Mouse (Mus musculus) olfactory bulb, adult 2 months (tissue): ENCODE measurements around the gene Smg5. TPM values are rescaled to one million over a fixed set of nuclear protein-coding genes. Genes with fewer than 3 reads are reported as not detected.
"Not testable (repeated sequence)": the region's sequence is repeated elsewhere in the genome, so short reads cannot be mapped to it uniquely, and the experiment has no call there.

Source experiments
- H3K27ac ChIP-seq: fragments of 200-500 bp; 2 replicates; pipeline ENCODE4 v1.5.1; 2012; ENCODE audit warnings: low read depth, low read length; ENCODE audit not compliant: insufficient read depth
- H3K4me1 ChIP-seq: fragments of 200-500 bp; 2 replicates; pipeline ENCODE4 v1.6.1; 2012; ENCODE audit warnings: low read length; ENCODE audit not compliant: control insufficient read depth, insufficient read depth
- H3K4me3 ChIP-seq: fragments of 200-500 bp; 2 replicates; pipeline ENCODE4 v1.5.1; 2012; ENCODE audit warnings: mild to moderate bottlenecking, low read depth, low read length, moderate library complexity; ENCODE audit not compliant: insufficient read depth
- CTCF ChIP-seq: fragments of 200-500 bp; IDR thresholded peaks from 2 replicates; pipeline ENCODE4 v1.5.1; 2012; ENCODE audit warnings: low read depth, mild to moderate bottlenecking, low read length, moderate library complexity; ENCODE audit not compliant: insufficient read depth
- POLR2A ChIP-seq: fragments of 200-500 bp; IDR thresholded peaks from 2 replicates; pipeline ENCODE4 v1.6.1; 2012; ENCODE audit warnings: mild to moderate bottlenecking, low read depth, low read length, moderate library complexity; ENCODE audit not compliant: insufficient read depth
- WGBS: fragments of 180-500 bp; shearing (Covaris S2); methylation state at CpG from one replicate; pipeline ENCODE4 v1.1.7; 2018; 5-methylcytosine and 5-hydroxymethylcytosine counted together
- polyA plus RNA-seq: library from polyadenylated mRNA; stranded (reverse); fragments of >200 nt; gene quantifications from 2 replicates; pipeline ENCODE4 v1.2.4, GENCODE M21; 2012; ENCODE audit warnings: low replicate concordance; ENCODE audit not compliant: missing spikeins, insufficient read depth, insufficient read length

Gene Smg5
- polyA plus RNA-seq, 1 experiment, result not detected

DNA sequence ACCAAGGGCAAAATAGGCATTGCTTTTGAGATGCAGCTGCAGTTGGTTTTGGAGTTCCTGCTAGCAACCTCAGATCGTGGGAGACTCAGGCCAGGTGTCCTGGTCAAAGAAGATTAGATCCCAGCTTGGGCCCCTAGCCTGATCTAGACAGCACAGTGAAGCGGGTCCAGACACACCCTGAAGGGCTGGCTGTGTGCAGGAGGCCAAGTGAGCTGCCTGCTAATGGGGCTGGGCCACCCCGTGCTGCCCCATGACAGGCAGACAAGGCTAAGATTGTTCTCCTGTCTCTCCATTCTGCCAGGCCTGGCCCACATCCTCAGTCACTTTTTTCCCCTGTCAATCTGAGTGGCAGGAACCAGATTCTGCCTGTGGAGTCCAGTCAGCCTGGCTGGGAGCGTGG lies 27.6 kb downstream of the Smg5 start:
- no peak for TF ChIP-seq POLR2A
- no peak for TF ChIP-seq CTCF
- Histone ChIP-seq H3K4me1 (peaks cover 28% of the 10 kb centered on the region), H3K4me3 (no peak overlapping the region), H3K27ac (peak overlapping the region; percentile 38; the same call in 1 of the 2 replicates)
- WGBS, result 43% methylated on average over 4 of the region's 4 CpGs

DNA sequence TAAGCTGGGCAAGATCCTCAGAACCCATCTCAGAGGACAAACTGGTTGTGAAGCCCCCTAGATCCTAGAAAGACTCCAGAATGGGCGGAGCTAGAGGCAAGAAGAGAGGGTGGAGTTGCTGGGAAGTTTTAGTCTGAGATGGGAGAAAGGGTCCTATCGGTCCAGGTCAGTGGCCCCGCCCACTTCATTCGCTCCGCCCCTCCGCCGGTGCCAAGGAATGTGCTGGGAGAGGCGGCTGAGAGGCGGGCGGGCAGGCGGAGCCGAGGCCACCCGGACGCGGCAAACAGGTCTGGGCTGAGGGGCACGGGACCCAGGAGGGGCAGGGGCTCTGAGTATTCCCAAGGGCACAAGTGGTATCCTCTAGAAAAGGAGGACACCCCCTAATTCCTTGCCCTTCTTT lies 28.3 kb downstream of the Smg5 start, which contains the start of gene Paqr6:
Gene Paqr6, plus strand, starts transcription at position 248 of the 400 bp plus-strand sequence.
- Histone ChIP-seq H3K4me3 (peak within 1 kb of the TSS; percentile 3; the same call in 1 of the 2 replicates), H3K27ac (peak within 1 kb of the TSS; percentile 38), H3K4me1 (peaks cover 28% of the 10 kb centered on the region)
- WGBS, result 18% methylated on average over 16 of the region's 16 CpGs
- TF ChIP-seq POLR2A, result no peak
- TF ChIP-seq CTCF, result no peak

DNA sequence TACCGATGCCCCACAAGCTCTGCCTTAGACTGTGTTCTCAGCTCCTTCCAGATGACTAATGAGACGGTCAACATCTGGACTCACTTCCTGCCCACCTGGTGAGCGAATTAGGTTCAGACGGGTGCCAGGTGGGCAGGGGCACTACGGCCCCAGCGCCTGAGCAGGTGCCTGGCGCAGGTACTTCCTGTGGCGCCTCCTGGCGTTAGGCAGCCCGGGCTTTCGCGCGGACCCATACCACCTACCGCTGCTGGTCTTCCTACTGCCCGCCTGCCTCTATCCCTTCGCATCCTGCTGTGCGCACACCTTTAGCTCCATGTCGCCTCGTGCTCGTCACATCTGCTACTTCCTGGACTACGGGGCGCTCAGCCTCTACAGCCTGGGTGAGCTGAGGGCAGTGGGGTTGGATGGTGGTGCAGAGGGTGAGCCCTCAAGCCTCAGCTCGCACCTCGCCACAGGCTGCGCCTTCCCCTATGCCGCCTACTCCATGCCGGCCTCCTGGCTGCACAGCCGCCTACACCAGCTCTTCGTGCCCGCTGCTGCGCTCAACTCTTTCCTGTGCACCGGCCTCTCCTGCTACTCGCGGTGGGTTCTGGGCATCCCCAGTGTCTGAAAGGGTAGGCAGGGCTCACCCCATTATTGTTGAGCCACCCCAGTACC lies 29.8 kb downstream of the Smg5 start:
- 53% methylated on average over 34 of the region's 34 CpGs for WGBS
- no peak for TF ChIP-seq CTCF
- TF ChIP-seq POLR2A, result no peak
- Histone ChIP-seq H3K27ac (no peak overlapping the region), H3K4me1 (peaks cover 28% of the 10 kb centered on the region), H3K4me3 (peak overlapping the region; percentile 9; the same call in 1 of the 2 replicates)

DNA sequence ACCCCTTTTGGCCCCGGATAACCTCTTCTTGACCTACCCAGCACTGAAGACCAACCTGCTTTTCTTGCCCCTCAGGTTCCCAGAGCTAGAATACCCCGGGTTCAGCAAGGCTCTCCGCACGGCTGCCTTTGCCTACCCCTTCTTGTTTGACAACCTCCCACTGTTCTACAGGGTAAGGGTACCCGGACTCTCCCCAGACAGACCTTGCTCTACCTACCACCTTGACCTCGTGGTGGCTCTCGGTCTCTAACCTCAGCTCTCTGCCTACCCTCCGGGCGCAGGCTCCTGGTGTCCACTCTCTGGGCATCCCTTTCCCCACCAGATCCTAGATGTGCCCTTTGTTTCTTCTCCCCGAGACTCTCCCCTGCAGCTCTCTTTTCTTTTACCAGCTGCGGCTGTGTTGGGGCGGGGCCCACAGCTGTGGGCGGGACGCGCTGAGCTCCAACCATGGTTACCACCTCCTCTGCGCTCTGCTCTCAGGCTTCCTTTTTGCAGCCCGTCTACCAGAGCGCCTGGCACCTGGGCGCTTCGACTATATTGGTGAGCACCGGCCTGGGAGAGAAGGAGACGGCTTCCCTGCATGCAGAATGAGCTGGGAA lies 30.9 kb downstream of the Smg5 start:
- Histone ChIP-seq H3K4me1 (peaks cover 28% of the 10 kb centered on the region), H3K27ac (peak overlapping the region; percentile 59; the same call in 1 of the 2 replicates), H3K4me3 (peak overlapping the region; percentile 53)
- WGBS, result 3% methylated on average over 22 of the region's 22 CpGs

DNA sequence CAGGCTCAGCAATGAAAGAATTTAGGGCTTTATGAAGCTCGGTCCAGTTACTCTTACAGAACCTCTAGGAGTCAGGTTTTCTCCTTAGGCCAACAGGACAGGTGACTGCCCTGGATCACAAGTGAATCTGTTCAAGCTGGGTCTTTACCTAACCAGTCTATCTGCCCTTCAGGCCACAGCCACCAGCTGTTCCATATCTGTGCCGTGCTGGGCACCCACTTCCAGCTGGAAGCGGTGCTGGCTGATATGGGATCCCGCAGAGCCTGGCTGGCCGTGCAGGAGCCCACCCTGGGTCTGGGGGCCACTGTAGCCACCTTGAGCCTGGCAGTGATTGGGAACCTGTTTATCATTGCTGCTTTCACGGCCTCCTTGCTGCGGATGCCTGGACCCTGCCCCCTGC lies 31.5 kb downstream of the Smg5 start:
- not testable (repeated sequence) for H3K4me3 ChIP-seq, H3K27ac ChIP-seq
- WGBS, result 64% methylated on average over 5 of the region's 7 CpGs
- peaks cover 28% of the 10 kb centered on the region for H3K4me1 ChIP-seq

DNA sequence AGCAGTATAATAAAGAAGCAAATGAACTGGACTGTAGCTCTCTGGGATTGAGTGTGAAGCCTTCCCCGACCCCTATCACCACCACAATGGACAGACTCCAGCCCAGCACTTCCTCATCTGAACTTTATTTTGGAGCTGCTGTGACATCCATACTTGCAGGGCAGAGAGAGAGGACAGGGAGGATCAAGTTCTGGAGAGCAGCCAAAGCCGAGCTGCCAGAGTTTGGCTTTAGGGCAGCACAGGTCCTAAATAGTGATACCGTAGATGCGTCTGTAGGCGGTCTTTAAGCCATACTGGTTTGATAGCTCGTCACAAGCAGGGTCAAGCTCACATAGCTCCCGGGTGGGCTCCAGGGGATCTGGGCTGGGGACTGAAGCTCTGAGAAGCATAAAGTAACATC lies 32.5 kb downstream of the Smg5 start:
- not testable (repeated sequence) for H3K27ac ChIP-seq, H3K4me3 ChIP-seq
- WGBS, result 82% methylated on average over 7 of the region's 7 CpGs
- H3K4me1 ChIP-seq, result peaks cover 28% of the 10 kb centered on the region

DNA sequence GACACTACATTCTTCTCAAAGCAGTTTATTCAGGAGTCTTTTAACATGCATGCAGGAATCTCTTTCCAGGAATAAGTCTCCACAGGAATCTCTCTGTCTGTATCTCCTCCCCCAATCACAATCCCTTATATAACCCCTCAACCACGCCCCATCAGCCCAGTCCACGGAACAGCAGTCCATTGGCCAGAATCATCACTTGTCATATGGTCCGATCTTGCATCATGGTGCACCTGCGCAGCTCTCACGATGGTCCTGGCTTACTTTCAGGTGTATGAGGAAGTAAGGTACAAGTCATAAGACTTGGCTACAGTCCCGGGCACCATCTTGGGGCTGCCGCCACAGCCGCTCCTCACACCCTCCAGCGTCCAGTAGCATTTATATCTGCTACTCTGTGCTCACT lies 36.6 kb downstream of the Smg5 start, which contains the start of gene Bglap3:
Gene Bglap3, minus strand, starts transcription at position 101 of the 400 bp plus-strand sequence.
- not testable (repeated sequence) for H3K4me3 ChIP-seq, H3K27ac ChIP-seq
- WGBS, result 92% methylated on average over 9 of the region's 9 CpGs
- H3K4me1 ChIP-seq, result peaks cover 20% of the 10 kb centered on the region

DNA sequence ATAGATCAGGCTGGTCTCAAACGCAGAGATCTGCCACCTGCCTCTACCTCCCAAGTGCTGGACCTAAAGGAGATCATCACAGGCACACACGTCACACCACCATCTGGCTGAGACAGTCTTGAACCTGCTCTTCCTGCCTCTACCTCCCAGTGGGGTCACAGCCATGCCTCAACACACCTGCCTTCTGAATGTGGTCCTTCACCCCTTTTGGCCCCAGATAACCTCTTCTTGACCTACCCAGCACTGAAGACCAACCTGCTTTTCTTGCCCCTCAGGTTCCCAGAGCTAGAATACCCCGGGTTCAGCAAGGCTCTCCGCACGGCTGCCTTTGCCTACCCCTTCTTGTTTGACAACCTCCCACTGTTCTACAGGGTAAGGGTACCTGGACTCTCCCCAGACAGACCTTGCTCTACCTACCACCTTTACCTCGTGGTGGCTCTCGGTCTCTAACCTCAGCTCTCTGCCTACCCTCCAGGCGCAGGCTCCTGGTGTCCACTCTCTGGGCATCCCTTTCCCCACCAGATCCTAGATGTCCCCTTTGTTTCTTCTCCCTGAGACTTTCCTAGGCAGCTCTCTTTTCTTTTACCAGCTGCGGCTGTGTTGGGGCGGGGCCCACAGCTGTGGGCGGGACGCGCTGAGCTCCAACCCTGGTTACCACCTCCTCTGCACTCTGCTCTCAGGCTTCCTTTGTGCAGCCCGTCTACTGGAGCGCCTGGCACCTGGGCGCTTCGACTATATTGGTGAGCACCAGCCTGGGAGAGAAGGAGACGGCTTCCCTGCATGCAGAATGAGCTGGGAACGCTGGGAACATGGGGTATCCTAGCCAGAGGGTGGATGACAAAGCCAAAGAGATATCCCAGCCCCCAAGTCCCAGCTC lies 39.9 kb downstream of the Smg5 start:
- H3K4me3 ChIP-seq, result peak overlapping the region; percentile 11; the same call in 1 of the 2 replicates
- H3K4me1 ChIP-seq, result peaks cover 18% of the 10 kb centered on the region
- peak overlapping the region; percentile 20; the same call in 1 of the 2 replicates for H3K27ac ChIP-seq
- WGBS, result 13% methylated on average over 19 of the region's 19 CpGs
- TF ChIP-seq POLR2A, result 0 out of 2 replicates have a peak, but pooled peaks have one; percentile 35

DNA sequence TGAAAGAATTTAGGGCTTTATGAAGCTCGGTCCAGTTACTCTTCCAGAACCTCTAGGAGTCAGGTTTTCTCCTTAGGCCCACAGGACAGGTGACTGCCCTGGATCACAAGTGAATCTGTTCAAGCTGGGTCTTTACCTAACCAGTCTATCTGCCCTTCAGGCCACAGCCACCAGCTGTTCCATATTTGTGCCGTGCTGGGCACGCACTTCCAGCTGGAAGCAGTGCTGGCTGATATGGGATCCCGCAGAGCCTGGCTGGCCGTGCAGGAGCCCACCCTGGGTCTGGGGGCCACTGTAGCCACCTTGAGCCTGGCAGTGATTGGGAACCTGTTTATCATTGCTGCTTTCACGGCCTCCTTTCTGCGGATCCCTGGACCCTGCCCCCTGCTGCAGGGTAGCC lies 40.6 kb downstream of the Smg5 start:
- H3K27ac ChIP-seq, result peak overlapping the region; percentile 20; the same call in 1 of the 2 replicates
- WGBS, result 38% methylated on average over 7 of the region's 7 CpGs
- H3K4me1 ChIP-seq, result peaks cover 21% of the 10 kb centered on the region
- not testable (repeated sequence) for H3K4me3 ChIP-seq

DNA sequence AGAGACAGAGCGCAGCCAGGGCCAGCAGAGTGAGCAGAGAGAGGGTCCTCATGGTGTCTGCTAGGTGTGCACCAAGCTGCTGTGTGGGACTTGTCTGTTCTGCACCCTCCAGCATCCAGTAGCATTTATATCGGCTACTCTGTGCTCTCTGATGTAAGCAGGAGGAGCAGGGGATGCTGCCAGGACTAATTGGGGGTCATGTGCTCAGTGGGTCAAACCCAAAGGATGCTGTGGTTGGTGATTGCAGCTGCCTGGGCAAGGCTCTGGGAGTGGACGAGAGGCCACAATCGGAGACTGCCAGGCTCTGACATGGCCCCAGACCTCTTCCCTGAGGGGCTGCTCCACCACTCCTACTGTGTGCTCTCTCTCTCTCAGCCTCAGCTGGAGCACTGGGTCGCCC lies 42.5 kb downstream of the Smg5 start, which contains the start of gene Bglap2:
Gene Bglap2, minus strand, starts transcription at position 101 of the 400 bp plus-strand sequence.
- peaks cover 29% of the 10 kb centered on the region for H3K4me1 ChIP-seq
- not testable (repeated sequence) for H3K4me3 ChIP-seq, H3K27ac ChIP-seq
- 69% methylated on average over 5 of the region's 5 CpGs for WGBS

DNA sequence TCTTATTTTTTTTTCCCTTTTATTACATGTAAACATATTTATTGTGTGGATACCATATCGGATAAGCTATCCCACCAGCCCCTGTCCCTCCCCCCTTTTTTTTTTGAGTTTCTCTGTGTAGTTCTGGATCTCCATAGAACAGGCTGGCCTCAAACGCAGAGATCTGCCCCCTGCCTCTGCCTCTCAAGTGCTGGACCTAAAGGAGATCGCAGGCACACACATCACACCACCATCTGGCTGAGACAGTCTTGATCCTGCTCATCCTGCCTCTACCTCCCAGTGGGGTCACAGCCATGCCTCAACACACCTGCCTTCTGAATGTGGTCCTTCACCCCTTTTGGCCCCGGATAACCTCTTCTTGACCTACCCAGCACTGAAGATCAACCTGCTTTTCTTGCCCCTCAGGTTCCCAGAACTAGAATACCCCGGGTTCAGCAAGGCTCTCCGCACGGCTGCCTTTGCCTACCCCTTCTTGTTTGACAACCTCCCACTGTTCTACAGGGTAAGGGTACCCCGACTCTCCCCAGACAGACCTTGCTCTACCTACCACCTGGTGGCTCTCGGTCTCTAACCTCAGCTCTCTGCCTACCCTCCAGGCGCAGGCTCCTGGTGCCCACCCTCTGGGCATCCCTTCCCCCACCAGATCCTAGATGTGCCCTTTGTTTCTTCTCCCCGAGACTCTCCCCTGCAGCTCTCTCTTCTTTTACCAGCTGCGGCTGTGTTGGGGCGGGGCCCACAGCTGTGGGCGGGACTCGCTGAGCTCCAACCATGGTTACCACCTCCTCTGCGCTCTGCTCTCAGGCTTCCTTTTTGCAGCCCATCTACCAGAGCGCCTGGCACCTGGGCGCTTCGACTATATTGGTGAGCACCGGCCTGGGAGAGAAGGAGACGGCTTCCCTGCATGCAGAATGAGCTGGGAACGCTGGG lies 45.6 kb downstream of the Smg5 start:
- H3K4me3 ChIP-seq, result peak overlapping the region; percentile 44
- H3K27ac ChIP-seq, result peak overlapping the region; percentile 94
- 6% methylated on average over 22 of the region's 22 CpGs for WGBS

DNA sequence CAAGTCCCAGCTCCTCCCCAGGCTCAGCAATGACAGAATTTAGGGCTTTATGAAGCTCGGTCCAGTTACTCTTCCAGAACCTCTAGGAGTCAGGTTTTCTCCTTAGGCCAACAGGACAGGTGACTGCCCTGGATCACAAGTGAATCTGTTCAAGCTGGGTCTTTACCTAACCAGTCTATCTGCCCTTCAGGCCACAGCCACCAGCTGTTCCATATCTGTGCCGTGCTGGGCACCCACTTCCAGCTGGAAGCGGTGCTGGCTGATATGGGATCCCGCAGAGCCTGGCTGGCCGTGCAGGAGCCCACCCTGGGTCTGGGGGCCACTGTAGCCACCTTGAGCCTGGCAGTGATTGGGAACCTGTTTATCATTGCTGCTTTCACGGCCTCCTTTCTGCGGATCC lies 46.3 kb downstream of the Smg5 start:
- whole genome bisulfite sequencing, result 55% methylated on average over 3 of the region's 7 CpGs
- H3K4me3 ChIP-seq, result not testable (repeated sequence)
- H3K4me1 ChIP-seq, result peaks cover 13% of the 10 kb centered on the region
- 0 out of 2 replicates have a peak overlapping the region, but pooled peaks have one; percentile 44 for H3K27ac ChIP-seq

More for the DNA sequence above, 45.6 kb downstream of the Smg5 start:
- peaks cover 19% of the 10 kb centered on the region for H3K4me1 ChIP-seq
